Mouse (Mus musculus) adrenal gland, postnatal 36 days (tissue): ENCODE results near the gene Plekhg5. TPM values are rescaled to one million over a fixed set of nuclear protein-coding genes. Genes with fewer than 3 reads are reported as not detected.
A peak's percentile ranks its signal among the peaks of the same experiment; 100 is the strongest.

ENCODE experiments used
- DNase-seq, 2 experiments: peaks; one replicate each; pipeline ENCODE4 v3.0.0; 2021; ENCODE audit warnings: mixed read lengths in 1 of 2
- total RNA-seq, 2 experiments: library from RNA; stranded (reverse); gene quantifications; 2 replicates each; pipeline ENCODE4 v1.2.3; 2021

Plekhg5 gene
- total RNA-seq, 2 experiments from 2014 or later: 10.0 to 13.5 TPM

GRCm38 (mm10) chr4:152097911-152098799 is 25.9 kb downstream of the Plekhg5 start:
- DNase-seq: no peak

GRCm38 (mm10) chr4:152100541-152100940 is 28.2 kb downstream of the Plekhg5 start:
- peak in 1 of 2 experiments; percentile 24 for DNase-seq

- DNase-seq: no peak
These were observed 28.9 kb downstream of the Plekhg5 start for GRCm38 (mm10) chr4:152101081-152101653.

- DNase-seq: no peak
These were observed 29.6 kb downstream of the Plekhg5 start for GRCm38 (mm10) chr4:152101921-152102320.

- DNase-seq: peak; percentile 78 to 83
These were observed 30.7 kb downstream of the Plekhg5 start for GRCm38 (mm10) chr4:152103025-152103424.

- no peak for DNase-seq
These were observed 34.4 kb downstream of the Plekhg5 start for GRCm38 (mm10) chr4:152106746-152107145.

- DNase-seq: peak in 1 of 2 experiments; percentile 51
These were observed 35.2 kb downstream of the Plekhg5 start for GRCm38 (mm10) chr4:152107493-152107892.

GRCm38 (mm10) chr4:152107971-152108509 is 35.7 kb downstream of the Plekhg5 start:
- peak; percentile 89 for DNase-seq

- no peak for DNase-seq
These were observed 36.4 kb downstream of the Plekhg5 start for GRCm38 (mm10) chr4:152108673-152109072.

- DNase-seq: no peak
These were observed 37.2 kb downstream of the Plekhg5 start for GRCm38 (mm10) chr4:152109509-152109908.

GRCm38 (mm10) chr4:152110689-152111088 is 38.4 kb downstream of the Plekhg5 start:
- no peak for DNase-seq

GRCm38 (mm10) chr4:152112329-152112728 is 40.0 kb downstream of the Plekhg5 start:
- no peak for DNase-seq

GRCm38 (mm10) chr4:152114080-152114479 is 41.8 kb downstream of the Plekhg5 start:
- no peak for DNase-seq

- no peak for DNase-seq
These were observed 43.8 kb downstream of the Plekhg5 start, which contains the start of gene Tnfrsf25 for GRCm38 (mm10) chr4:152115921-152116612. Gene Tnfrsf25 (plus strand): TSS chr4:152115934.

GRCm38 (mm10) chr4:152117538-152117937 is 45.2 kb downstream of the Plekhg5 start:
- no peak for DNase-seq

- DNase-seq: peak; percentile 52 to 72
These were observed 47.3 kb downstream of the Plekhg5 start for GRCm38 (mm10) chr4:152119396-152120292.

- DNase-seq: no peak
These were observed 48.2 kb downstream of the Plekhg5 start for GRCm38 (mm10) chr4:152120311-152121182.

- no peak for DNase-seq
These were observed 48.8 kb downstream of the Plekhg5 start for GRCm38 (mm10) chr4:152121183-152121505.

- DNase-seq: no peak
These were observed 52.2 kb downstream of the Plekhg5 start for GRCm38 (mm10) chr4:152124361-152124961.
